Mouse (Mus musculus) neural tube, embryonic 12.5 days (tissue): ENCODE data around the gene Prr15l. TPM values are rescaled to one million over a fixed set of nuclear protein-coding genes. Genes with fewer than 3 reads are reported as not detected.

Experiments used
- ATAC-seq: fragments of 200-750 bp; cut with Nextera tagmentation; 2 replicates; pipeline ENCODE4 v1.8.0; 2017; ENCODE audit warnings: low read depth, mild to moderate bottlenecking, moderate TSS enrichment, moderate library complexity; ENCODE audit not compliant: low FRiP score
- H3K27ac ChIP-seq: fragments of 300-500 bp; sonication (generic); 2 replicates; pipeline ENCODE4 v1.5.1; 2016
- H3K27me3 ChIP-seq: fragments of 300-500 bp; sonication (generic); replicated peaks from 2 replicates; pipeline ENCODE4 v1.6.1; 2016; ENCODE audit warnings: mild to moderate bottlenecking
- H3K36me3 ChIP-seq: fragments of 300-500 bp; sonication (generic); 2 replicates; pipeline ENCODE4 v1.6.1; 2016; ENCODE audit warnings: mild to moderate bottlenecking
- H3K4me1 ChIP-seq: fragments of 300-500 bp; sonication (generic); 2 replicates; pipeline ENCODE4 v1.6.1; 2016
- H3K4me2 ChIP-seq: fragments of 300-500 bp; sonication (generic); replicated peaks from 2 replicates; pipeline ENCODE4 v1.6.1; 2016; ENCODE audit warnings: mild to moderate bottlenecking
- H3K4me3 ChIP-seq: fragments of 300-500 bp; sonication (generic); 2 replicates; pipeline ENCODE4 v1.5.1; 2016
- H3K9ac ChIP-seq: fragments of 300-500 bp; sonication (generic); 2 replicates; pipeline ENCODE4 v1.6.1; 2016; ENCODE audit warnings: mild to moderate bottlenecking
- H3K9me3 ChIP-seq: fragments of 300-500 bp; sonication (generic); 2 replicates; pipeline ENCODE4 v1.6.1; 2016; ENCODE audit warnings: mild to moderate bottlenecking
- WGBS: fragments of 180-500 bp; shearing (Covaris S2); methylation state at CpG from one replicate; pipeline ENCODE4 v1.1.7; 2016; 5-methylcytosine and 5-hydroxymethylcytosine counted together
- polyA plus RNA-seq: library from polyadenylated mRNA; unstranded; fragments of >200 nt; fragmentation: Nextera tagmentation; extraction: Ambion mirVana; gene quantifications from 2 replicates; pipeline ENCODE4 v1.2.1, GENCODE M21; 2016

Prr15l gene
- polyA plus RNA-seq, 1 experiment from 2014 or later: 0.61 TPM

- H3K4me2 ChIP-seq: peak overlapping the region; percentile 38
- no peak overlapping the region for H3K4me3 ChIP-seq
- H3K27me3 ChIP-seq: no peaks in the 10 kb centered on the region
- H3K9ac ChIP-seq: no peak overlapping the region
- peak; percentile 69 for ATAC-seq
- no peaks in the 10 kb centered on the region for H3K36me3 ChIP-seq
- H3K4me1 ChIP-seq: peaks cover 92% of the 10 kb centered on the region
- 4% methylated on average over 16 of the region's 16 CpGs for WGBS
- no peaks in the 10 kb centered on the region for H3K9me3 ChIP-seq
- H3K27ac ChIP-seq: peak overlapping the region; percentile 91
Measured at GRCm38 (mm10) chr11:96902639-96903635, 25.0 kb upstream of the Prr15l start.

- Histone ChIP-seq H3K27me3 (no peaks in the 10 kb centered on the region), H3K27ac (peak overlapping the region; percentile 81), H3K9me3 (no peaks in the 10 kb centered on the region), H3K9ac (peak overlapping the region; percentile 30; the same call in 1 of the 2 replicates), H3K4me3 (no peak overlapping the region), H3K4me1 (peaks cover 77% of the 10 kb centered on the region), H3K4me2 (peak overlapping the region; percentile 22), H3K36me3 (peaks cover 19% of the 10 kb centered on the region)
- WGBS: 20% methylated on average over 15 of the region's 15 CpGs
- ATAC-seq: no peak
Measured at GRCm38 (mm10) chr11:96906431-96907161, 21.3 kb upstream of the Prr15l start.

- no peaks in the 10 kb centered on the region for H3K9me3 ChIP-seq
- peaks cover 30% of the 10 kb centered on the region for H3K36me3 ChIP-seq
- H3K4me1 ChIP-seq: peaks cover 57% of the 10 kb centered on the region
- peak overlapping the region; percentile 81; the same call in 1 of the 2 replicates for H3K27ac ChIP-seq
- 91% methylated on average over 12 of the region's 12 CpGs for WGBS
- ATAC-seq: no peak
- no peaks in the 10 kb centered on the region for H3K27me3 ChIP-seq
- H3K4me3 ChIP-seq: no peak overlapping the region
- H3K4me2 ChIP-seq: no peak overlapping the region
- H3K9ac ChIP-seq: no peak overlapping the region
Measured at GRCm38 (mm10) chr11:96908594-96908993, 19.3 kb upstream of the Prr15l start.

- no peaks in the 10 kb centered on the region for H3K27me3 ChIP-seq
- no peak overlapping the region for H3K27ac ChIP-seq
- peaks cover 49% of the 10 kb centered on the region for H3K4me1 ChIP-seq
- 23% methylated on average over 7 of the region's 7 CpGs for WGBS
- no peak overlapping the region for H3K9ac ChIP-seq
- H3K36me3 ChIP-seq: peaks cover 30% of the 10 kb centered on the region
- no peak overlapping the region for H3K4me3 ChIP-seq
- peak; percentile 62 for ATAC-seq
- H3K9me3 ChIP-seq: no peaks in the 10 kb centered on the region
- H3K4me2 ChIP-seq: no peak overlapping the region
Measured at GRCm38 (mm10) chr11:96910003-96910402, 17.9 kb upstream of the Prr15l start.

- ATAC-seq: no peak
- peaks cover 30% of the 10 kb centered on the region for H3K36me3 ChIP-seq
- no peaks in the 10 kb centered on the region for H3K9me3 ChIP-seq
- H3K4me3 ChIP-seq: no peak overlapping the region
- no peak overlapping the region for H3K9ac ChIP-seq
- WGBS: 91% methylated on average over 11 of the region's 11 CpGs
- no peak overlapping the region for H3K27ac ChIP-seq
- H3K4me1 ChIP-seq: peaks cover 30% of the 10 kb centered on the region
- no peaks in the 10 kb centered on the region for H3K27me3 ChIP-seq
- H3K4me2 ChIP-seq: no peak overlapping the region
Measured at GRCm38 (mm10) chr11:96912682-96913081, 15.2 kb upstream of the Prr15l start.

GRCm38 (mm10) chr11:96916044-96916884, 11.6 kb upstream of the Prr15l start, which contains the start of gene Cdk5rap3:
Cdk5rap3 (minus strand) TSS chr11:96916496.
- peak; percentile 97 for ATAC-seq
- peak within 1 kb of the TSS; percentile 69 for H3K9ac ChIP-seq
- peaks cover 11% of the 10 kb centered on the region for H3K4me1 ChIP-seq
- no peaks in the 10 kb centered on the region for H3K27me3 ChIP-seq
- H3K9me3 ChIP-seq: no peaks in the 10 kb centered on the region
- WGBS: under 1% methylated on average over 55 of the region's 55 CpGs
- peaks cover 15% of the 10 kb centered on the region for H3K36me3 ChIP-seq
- H3K27ac ChIP-seq: no peak within 1 kb of the TSS
- peak within 1 kb of the TSS; percentile 97 for H3K4me2 ChIP-seq
- peak within 1 kb of the TSS; percentile 68 for H3K4me3 ChIP-seq

- Histone ChIP-seq H3K4me2 (peak overlapping the region; percentile 97), H3K4me1 (peaks cover 11% of the 10 kb centered on the region), H3K4me3 (0 out of 2 replicates have a peak overlapping the region, but pooled peaks have one; percentile 68), H3K36me3 (peaks cover 8% of the 10 kb centered on the region), H3K27ac (no peak overlapping the region), H3K9me3 (no peaks in the 10 kb centered on the region), H3K27me3 (no peaks in the 10 kb centered on the region), H3K9ac (no peak overlapping the region)
- 34% methylated on average over 13 of the region's 13 CpGs for WGBS
- peak; percentile 38; the same call in 1 of the 2 replicates for ATAC-seq
Measured at GRCm38 (mm10) chr11:96916885-96917396, 11.0 kb upstream of the Prr15l start.

GRCm38 (mm10) chr11:96917415-96917814, 10.5 kb upstream of the Prr15l start:
- no peaks in the 10 kb centered on the region for H3K9me3 ChIP-seq
- WGBS: 82% methylated on average over 6 of the region's 6 CpGs
- H3K4me3 ChIP-seq: no peak overlapping the region
- no peaks in the 10 kb centered on the region for H3K27me3 ChIP-seq
- no peak overlapping the region for H3K27ac ChIP-seq
- no peak for ATAC-seq
- peaks cover 11% of the 10 kb centered on the region for H3K4me1 ChIP-seq
- no peak overlapping the region for H3K4me2 ChIP-seq
- H3K9ac ChIP-seq: no peak overlapping the region
- peaks cover 4% of the 10 kb centered on the region; the same call in 1 of the 2 replicates for H3K36me3 ChIP-seq

- WGBS: 67% methylated on average over 6 of the region's 6 CpGs
- Histone ChIP-seq H3K9ac (no peak overlapping the region), H3K9me3 (no peaks in the 10 kb centered on the region), H3K36me3 (no peaks in the 10 kb centered on the region), H3K4me1 (peaks cover 11% of the 10 kb centered on the region), H3K27ac (no peak overlapping the region), H3K4me3 (no peak overlapping the region), H3K27me3 (no peaks in the 10 kb centered on the region), H3K4me2 (no peak overlapping the region)
- no peak for ATAC-seq
Measured at GRCm38 (mm10) chr11:96919003-96919402, 8.9 kb upstream of the Prr15l start.

GRCm38 (mm10) chr11:96924861-96925260, 3.0 kb upstream of the Prr15l start:
- H3K36me3 ChIP-seq: no peaks in the 10 kb centered on the region
- no peak for ATAC-seq

GRCm38 (mm10) chr11:96925469-96926148, 2.3 kb upstream of the Prr15l start:
- Histone ChIP-seq H3K4me1 (0 out of 2 replicates have a peak, but pooled peaks cover 7% of the 10 kb centered on the region), H3K36me3 (no peaks in the 10 kb centered on the region), H3K9ac (no peak overlapping the region), H3K4me2 (no peak overlapping the region), H3K27ac (no peak overlapping the region), H3K27me3 (peaks cover 23% of the 10 kb centered on the region), H3K4me3 (no peak overlapping the region), H3K9me3 (no peaks in the 10 kb centered on the region)
- WGBS: 89% methylated on average over 12 of the region's 12 CpGs
- no peak for ATAC-seq

More at GRCm38 (mm10) chr11:96924861-96925260, 3.0 kb upstream of the Prr15l start:
- Histone ChIP-seq H3K9ac (no peak overlapping the region), H3K4me2 (no peak overlapping the region), H3K4me1 (0 out of 2 replicates have a peak, but pooled peaks cover 7% of the 10 kb centered on the region), H3K27me3 (peaks cover 21% of the 10 kb centered on the region), H3K27ac (no peak overlapping the region), H3K9me3 (no peaks in the 10 kb centered on the region), H3K4me3 (no peak overlapping the region)
- 86% methylated on average over 11 of the region's 11 CpGs for WGBS
